Mouse (Mus musculus): ENCODE results near the gene Ccl1.
A peak's percentile ranks its signal among the peaks of the same experiment; 100 is the strongest.

Ccl1 gene

DNA sequence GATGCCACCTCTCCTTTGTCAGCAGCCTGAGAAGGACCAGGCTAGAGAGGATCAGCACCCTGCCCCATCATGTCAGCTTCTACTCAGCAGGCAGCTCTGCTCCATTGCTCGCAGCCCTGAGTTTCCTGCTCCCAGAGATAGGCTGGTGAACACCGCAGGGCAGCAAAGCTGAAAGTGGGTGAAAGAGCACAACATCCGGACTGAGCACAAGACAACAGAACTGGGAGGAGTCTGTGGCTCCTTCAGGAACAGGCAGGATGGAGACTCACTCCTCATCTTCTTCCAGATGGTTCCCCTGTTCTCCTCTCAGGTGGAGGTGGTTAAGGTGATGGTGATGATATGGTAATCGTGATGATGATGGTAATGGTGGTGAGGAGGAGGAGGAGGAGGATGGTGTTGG lies at the start of gene Ccl1:
TSS of gene Ccl1 (minus strand) at position 101 of the 400 bp plus-strand sequence.
- no peak for DNase-seq (ENCODE audit: low read depth)

DNA sequence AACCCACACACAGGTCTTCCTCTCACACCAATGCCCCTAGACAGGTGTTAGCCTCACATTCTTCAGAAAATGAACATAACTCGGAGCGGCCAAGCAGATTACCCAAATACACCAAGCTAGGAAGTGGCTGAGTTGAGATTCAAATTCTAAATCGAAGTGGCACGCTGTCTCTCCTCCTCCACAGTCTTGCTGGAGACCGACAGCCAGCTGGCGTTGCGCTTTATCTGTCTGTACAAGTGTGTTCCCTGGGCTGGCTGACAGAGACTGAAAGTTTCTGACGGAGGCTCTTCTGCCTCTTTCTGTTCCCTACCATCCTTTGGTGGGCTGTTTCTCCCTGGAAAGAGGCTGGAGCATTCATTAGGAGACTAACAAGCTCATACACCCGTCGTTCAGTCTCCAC lies 45.5 kb upstream of the Ccl1 start:
- DNase-seq (ENCODE audit: low read depth): no peak

DNA sequence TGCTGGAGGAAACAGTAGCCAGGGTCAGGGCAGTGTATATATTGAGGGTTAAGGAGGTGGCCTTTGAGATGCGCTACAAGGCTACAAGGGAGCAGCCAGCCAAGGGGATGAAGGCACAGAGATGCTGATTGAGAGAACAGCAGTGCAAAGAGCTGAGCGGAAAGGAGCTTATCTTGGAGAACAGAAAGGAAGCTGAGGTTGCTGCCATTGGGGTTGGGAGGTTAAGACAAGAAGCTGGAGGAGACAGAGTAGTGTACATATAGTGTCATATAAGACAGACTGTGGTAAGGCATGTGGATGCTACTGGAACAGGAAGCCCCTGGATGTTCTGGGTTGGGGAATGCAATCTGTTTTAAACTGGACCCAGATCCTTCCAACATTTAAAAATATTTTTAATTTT lies 35.4 kb upstream of the Ccl1 start:
- DNase-seq (ENCODE audit: low read depth): no peak

DNA sequence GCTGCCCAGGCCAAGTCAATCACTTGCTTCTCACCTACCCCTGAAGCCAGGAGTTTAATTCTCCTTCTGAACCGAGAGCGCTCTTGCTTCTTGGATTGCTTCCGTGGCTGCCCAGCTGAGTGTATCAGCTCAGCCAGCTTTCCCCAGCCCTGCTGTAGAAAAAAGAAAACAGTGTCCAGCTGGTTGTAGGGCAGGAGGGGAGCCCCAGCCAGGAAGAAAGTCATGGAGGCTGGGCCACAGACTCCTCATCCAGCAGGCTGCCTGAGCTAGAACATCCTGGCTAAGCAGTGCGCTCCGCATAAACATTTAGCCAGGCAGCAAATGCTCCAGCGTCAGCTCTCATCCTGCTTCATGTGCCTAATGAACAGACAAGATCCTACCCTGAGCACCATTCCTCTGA lies 34.9 kb upstream of the Ccl1 start:
- DNase-seq (ENCODE audit: low read depth): no peak

DNA sequence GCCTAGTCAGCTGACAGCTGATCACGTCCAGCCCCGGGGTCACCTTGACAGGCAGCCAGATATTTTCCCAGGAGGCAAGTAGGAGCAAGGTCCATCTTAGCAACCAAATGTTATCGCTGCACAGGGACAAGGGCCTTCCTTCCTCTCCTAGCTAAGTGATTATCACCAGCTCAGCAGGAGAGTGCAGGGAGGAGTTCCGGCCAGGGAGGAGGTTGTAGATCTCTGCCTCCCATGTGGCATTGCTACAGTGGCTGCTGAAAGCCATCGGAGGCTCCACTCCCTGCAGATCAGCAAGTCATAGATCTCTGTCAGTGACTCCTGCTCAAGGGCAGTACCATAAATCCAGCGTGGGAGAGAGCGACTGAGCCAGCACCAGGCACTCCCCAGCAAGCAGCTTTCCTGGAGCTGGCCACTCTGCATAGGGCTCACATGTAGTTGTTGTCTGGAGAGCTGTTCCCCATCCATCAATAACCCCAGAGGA lies 34.5 kb upstream of the Ccl1 start:
- DNase-seq (ENCODE audit: low read depth): no peak

DNA sequence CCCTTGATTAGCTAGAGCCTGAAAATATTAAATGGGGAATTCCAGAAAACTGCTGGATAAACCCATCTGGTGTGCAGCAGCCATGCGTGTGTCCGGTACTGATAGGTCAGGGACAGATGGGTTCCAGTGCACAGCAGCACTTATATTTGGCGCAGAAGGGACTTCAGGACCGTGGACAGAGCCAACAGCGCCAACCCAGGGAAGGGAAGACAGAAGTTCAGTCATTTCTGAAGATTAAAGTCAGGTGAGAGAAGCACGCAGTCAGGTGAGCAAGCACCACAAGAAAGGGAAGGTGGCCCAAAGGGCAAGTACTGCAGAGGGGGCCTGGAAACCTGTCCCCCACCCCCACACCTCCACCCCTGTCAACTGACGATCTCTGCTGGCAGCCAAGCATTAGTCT lies 7.7 kb upstream of the Ccl1 start:
- DNase-seq (ENCODE audit: low read depth): no peak

DNA sequence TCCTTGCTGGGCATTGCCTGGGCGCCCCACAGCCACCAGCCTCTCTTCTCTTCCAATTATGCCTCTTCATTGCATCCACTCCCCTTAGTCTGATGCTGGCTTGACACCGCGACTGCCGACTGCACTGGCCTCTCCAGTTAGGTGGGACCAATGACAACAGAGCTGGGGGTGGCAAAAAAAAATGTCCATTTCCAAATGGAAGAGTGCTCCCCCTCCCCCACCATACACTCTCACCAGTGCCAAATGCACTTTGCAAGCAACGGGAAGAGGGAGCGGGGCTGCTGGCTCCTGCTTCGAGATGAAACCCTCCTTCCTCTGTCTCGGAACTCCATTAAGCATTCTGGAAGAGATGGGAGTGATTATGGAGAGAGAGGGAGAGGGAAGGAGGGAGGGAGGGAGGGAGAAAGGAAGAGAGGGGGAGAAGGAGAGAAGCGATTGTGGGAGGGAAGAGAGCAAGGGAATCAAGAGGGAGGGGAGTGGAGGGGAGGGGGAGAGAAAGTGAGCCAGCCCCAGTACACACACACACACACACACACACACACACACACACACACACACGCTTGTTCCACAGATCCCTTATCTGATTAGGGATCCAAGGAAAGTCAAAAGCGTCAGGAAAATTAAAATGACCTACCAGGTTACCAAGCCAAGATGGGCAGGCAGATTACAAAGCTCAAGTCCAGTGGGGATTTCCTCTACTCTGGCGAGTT lies 5.0 kb upstream of the Ccl1 start:
- no peak for DNase-seq (ENCODE audit: low read depth)

DNA sequence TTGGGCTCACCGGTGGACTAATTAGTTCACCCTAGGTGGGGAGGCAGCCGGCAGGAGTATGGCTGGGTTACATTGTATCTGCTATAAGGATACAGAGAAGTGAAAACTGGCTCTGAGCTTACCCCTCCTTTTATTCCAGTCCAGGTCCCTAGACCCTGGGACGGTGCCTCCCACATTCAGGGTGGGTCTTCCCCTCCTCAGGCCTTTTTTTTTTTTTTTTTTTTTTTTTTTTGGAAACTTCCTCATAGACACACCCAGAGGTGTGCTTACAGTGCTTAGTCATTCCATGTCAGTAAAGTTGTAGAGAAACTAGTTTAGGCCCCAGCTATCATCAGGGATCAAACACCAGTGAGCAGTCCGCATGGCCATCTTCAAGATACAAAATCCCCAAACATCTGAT lies 7.6 kb downstream of the Ccl1 start:
- no peak for DNase-seq (ENCODE audit: low read depth)

DNA sequence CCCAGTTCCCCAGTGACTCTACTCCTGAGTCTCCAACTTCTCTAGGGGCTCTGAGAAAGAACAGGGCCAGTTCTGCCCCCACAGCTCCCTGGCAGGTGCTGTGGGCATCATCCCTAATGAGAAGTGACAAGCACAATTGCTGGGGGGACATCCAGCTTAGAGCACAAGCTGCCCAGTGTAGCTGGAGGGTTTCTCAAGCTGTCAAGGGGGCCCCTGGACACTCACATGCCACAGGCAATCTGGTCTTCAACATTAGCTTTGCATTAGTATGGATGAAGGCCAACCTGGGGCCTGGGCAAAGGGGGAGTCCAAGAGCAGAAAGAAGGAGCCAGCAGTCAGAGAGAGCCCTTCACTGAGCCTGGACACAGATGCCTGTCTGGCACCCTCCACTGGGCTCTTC lies 14.6 kb downstream of the Ccl1 start:
- DNase-seq (ENCODE audit: low read depth): no peak

DNA sequence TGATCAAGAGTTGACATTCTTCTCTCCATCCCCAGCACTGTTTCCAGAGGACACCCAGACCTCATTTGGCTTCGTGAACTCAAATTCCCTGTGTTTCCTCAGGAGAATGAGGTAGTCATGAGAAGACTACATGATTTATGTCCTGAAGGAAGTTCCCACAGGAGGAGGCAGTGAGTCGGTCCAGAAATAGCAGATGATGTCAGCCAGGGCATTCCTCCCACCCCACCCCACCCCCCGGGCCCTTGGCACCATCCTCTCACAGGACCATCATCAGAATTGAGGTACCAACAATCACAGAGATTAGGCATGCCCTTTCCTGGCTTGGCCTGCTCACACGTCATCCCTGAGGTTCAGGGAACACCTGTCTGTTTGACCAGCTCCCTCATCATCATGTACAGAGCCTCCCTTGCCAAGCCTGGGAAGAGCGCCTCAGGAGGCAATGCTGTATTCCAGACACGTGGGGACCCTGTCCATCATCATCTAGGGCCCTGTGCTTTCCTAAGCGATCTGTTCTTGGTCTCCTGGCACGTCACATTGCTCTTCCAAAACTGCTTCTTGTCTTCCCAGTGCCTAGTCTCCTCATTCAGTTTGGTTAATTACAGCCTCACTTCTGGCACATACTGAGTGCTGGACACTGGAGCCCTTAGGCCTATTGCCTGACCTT lies 31.2 kb downstream of the Ccl1 start:
- DNase-seq (ENCODE audit: low read depth): no peak

DNA sequence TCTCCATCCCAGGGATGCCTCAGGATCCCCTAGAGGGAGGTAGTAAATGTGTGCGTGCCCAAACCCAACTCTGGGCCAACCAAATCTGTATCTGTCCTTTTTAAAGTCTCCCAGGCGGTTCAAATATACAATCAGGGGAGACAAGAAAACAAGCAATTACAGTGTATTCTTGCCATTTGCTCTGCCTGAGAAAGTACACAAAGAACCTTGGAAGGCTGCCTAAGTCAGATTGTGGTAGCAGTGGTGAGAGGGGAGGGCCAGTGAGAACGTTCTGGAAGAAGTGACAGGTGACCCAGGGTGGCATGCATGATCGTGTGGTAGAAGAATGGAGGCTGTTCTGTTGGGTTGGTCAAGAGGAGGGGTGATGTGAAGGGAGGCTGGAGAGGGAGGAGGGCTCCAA lies 46.4 kb downstream of the Ccl1 start:
- no peak for DNase-seq (ENCODE audit: low read depth)

DNA sequence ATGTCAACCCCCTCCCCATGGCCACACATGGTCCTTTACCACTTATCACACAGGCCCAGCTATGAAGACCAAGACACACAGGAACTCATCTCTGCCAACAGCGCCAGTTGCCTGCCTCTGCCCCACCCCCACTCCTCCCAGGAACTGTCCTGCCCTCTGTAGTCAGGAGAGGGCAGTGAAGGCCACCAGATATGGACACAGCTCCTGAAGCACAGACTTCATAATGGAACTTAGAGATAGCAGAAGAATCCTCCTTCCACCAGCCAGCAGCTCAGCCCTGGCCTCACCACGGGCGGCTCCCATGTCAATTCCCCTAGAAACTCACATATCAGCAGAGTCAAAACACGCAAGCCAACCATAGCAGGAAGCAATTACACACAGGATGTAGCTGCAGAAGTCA lies 49.9 kb downstream of the Ccl1 start:
- no peak for DNase-seq (ENCODE audit: low read depth)

DNA sequence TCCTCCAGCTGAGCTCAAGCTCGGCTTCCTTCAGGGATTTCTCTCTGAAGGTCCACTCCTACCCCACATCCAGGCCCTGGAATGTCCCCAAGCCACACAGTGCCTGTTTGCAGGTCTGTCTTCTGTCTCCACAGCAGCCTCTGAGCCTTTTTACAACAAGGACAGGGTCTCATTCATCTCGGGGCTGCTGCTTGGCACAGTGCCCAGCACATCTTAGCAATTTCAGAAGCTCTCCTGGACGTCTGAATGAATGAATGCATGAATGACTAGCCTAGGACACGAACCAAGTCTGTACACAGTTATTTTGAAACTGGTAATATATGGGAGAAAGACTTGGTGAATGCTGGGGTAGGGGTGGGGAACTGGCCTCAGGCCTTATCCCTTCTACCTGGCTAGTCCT lies 52.1 kb downstream of the Ccl1 start:
- DNase-seq (ENCODE audit: low read depth): no peak

DNA sequence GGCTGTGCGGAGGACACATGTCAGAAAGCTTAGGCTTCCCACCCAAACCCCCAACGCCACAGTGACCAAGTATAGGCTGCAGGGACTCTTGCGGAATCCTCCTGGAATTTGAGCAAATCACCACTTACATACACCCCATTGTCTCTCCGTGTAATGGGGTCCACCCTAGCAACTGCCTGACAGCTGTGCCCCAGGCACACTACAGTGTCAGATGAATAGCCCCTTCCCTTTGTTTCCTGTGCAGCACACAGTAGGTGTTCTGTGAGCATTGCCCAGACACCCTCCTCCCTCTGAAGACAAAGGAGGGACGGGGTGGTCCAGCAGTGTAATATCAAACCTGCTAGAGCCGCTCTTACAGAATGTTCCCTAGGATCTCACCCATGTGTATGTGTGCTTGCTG lies 54.2 kb downstream of the Ccl1 start:
- no peak for DNase-seq (ENCODE audit: low read depth)

DNA sequence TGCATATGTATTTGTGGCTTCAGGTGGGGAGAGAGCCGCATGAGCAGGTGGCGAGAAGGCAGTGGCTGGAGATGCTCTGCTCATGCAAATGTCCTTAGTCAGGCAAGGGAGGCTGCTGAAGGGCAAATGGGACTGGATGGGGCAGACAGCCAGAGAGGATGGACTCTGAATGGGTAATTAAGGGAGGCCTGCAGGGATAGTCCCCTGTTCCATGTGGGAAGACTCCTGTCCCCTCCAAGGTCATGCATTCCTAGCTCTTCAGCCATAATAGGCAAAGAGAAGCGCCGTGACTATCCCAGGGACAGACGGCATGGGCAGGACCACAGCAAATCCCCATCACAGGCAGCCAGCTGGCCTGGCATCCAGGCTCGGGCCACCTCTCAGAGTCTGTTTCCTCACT lies 55.5 kb downstream of the Ccl1 start:
- DNase-seq (ENCODE audit: low read depth): no peak

DNA sequence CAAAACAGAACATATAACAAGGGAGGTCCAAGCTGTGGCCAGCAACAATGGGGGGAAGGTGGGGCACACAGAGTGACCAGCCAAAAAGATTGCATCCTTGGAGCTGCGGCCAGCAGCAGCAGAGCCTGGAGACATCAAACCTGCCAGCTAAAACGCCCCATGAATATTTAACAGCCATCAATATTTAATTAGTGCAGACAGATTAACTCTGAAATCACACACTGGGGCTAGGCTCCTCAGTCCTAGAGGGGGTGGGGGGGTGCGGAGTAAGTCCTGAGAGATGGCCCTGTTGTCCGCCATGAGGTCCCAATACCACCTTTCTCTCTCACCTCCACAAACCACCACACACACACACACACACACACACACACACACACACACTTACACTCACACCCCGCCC lies 68.1 kb downstream of the Ccl1 start:
- no peak for DNase-seq (ENCODE audit: low read depth)

DNA sequence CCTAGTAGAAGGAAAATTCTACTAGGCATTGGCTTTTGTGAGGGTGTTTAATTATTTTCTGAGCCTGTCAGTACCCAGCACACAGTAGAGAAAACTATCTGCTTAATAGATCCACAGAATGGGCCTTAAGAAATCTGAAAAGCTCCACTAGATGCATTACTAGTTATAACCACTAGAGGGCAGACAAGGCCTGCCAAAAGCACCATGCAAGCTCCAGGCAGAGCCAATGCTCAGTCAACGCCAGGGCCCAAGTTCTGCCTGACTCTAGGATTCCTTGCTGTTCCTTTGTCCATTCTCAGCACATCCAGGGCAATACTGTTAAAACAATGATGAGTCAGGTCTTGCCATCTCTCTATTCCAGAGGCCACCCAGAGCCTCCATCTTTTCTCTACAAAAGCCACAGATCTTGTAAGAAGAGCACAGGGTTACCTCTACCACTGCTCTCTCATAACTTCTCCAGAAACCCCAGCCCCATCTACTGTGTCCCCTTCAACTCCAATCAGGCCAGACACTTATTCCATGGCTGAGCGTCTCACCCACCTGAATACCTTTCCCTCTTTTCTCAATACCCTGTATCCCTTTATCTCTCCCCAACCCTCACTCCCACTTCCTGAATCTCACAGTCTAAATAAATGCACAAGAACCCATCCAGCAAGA lies 69.8 kb downstream of the Ccl1 start:
- peak; percentile 51 for DNase-seq (ENCODE audit: low read depth)

DNA sequence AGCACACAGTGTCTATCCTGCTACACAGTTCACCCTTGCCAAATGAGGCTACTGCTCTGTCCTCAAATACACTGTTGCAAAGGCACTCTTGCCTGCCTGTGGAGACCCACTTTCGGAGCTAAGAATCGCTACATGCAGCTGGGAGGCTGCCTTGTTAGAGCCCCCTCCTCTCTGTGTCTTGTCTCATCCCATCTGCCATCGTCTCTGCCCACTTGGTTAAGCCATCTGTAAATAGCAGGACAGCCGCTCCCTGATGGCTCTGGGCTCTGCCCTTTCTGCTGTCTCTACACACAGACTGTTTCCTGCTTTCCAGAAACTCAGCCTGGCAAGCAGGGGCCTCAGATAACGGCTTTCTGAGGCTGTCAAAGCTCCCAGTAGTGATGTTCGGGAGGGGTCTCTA lies 71.5 kb downstream of the Ccl1 start:
- no peak for DNase-seq (ENCODE audit: low read depth)

DNA sequence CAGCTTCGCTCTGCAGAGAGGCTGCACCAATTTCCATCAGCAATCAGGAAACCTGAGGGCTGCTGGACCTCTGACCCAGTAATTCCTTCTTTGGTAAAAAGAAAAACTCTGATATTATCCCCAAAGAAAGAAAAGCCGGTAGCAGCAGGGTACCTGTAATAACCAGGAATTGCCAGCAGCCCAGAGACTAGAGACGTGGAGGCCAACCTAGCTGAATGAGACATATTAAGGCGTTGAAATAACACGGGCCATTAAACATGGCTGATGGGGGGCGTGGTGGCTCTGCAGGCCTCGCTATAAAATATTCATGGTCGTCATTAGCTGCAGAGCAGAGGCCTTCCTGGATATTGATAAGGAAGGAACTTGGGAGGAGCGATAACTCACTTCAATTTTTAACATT lies 78.5 kb downstream of the Ccl1 start:
- DNase-seq (ENCODE audit: low read depth): no peak

DNA sequence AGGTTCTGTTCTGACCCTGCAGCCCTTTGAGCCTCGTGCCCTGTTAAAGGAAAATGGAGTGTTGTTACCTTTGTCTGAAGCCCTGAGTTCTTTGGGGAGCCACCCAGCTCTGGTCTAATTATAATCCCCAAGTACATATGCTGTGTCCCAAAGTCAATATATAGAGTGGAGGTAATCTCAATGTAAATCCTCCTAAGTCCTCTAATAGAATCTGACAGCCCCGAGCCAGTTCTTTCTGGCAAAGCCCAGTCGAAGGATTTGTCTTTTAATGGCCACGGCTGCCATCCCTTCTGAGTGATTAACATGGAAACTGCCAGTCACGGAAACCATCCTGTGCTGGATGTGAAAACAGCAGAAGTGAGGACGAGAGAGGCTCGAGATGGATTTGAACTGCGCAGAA lies 79.6 kb downstream of the Ccl1 start:
- no peak for DNase-seq (ENCODE audit: low read depth)

DNA sequence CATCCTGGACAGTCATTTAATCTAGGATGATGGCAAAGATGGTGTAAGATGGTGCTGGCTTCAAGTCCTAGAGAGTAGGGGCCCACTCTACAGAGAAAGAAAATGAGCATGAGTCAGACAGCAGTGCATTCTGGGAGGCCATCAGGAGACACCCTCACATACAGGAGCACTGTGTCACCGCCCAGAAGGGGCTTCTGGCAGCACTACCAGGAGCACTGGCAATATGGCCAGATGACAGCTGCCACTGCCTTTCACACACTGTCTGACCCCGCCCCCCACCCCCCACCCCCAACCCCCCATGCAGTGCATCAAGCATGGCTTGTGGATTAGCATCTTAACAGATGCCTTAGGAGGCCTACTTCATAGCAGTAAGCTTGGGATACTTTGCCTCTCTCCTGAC lies 89.0 kb downstream of the Ccl1 start:
- no peak for DNase-seq (ENCODE audit: low read depth)

DNA sequence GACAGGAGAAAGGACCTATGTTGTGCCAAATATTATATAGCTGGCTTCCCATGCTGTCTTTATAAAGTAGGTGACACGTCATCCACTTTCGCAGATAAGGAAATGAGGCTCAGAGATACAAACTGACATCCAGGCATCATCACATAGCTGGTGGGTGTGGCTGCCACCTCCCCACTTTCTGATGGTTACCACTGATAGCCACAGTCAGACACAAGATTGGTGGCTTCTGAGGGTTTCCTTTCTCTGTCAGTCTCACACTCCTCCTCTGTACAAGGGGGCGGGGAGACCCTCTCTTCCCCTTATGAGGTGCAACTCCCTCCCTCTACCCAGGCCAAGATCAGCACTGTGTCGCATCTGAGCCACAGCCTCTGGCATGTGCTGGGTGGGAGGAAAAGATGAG lies 91.1 kb downstream of the Ccl1 start:
- peak; percentile 14 for DNase-seq (ENCODE audit: low read depth)

DNA sequence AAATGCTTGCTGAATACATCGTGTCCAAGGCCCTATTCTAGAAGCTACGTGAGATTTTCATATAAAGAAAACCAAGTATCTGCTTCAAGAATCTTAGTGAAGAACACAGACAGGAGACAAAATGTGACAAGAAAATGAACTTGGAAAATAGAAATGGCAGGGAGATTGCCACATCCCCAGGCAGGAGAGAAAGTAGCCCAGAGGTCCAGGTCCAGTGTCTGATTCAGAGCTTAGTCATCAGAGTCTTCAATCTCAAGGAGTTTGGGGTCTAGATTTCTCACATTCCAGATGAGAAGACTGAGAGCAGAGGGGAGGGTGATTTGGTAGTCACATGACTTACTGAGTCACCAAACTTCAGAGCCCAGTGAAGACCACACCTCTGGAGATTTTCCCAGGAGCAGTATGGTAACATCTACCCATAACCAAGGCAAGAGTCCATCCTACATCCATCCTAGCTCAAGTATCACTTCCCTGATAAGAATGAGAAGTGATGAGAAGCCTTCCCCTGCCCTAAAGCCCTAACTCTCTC lies 98.5 kb downstream of the Ccl1 start:
- no peak for DNase-seq (ENCODE audit: low read depth)

Data from c-Kit-positive CD71-negative TER-119-negative erythroid progenitor cells, embryonic 14.5 days (primary cell).